Mouse (Mus musculus): ENCODE data around the gene Tk2. TPM values are rescaled to one million over a fixed set of nuclear protein-coding genes. Genes with fewer than 3 reads are reported as not detected.

Tk2 gene
- polyA plus RNA-seq, 1 experiment = 38.4 TPM

- Histone ChIP-seq H3K27me3 (ENCODE audit: control insufficient read depth, insufficient read depth, low read length) (no peaks in the 10 kb centered on the region), H3K4me3 (replicated peaks; ENCODE audit: insufficient read depth, low read depth, low read length) (peak overlapping the region; percentile 28), H3K27ac (ENCODE audit: insufficient read depth, low read length) (no peak overlapping the region), H3K4me1 (ENCODE audit: control insufficient read depth, insufficient read depth, low read length) (peaks cover 4% of the 10 kb centered on the region; the same call in 1 of the 2 replicates)
- no peak for DNase-seq
- no peak for TF ChIP-seq CTCF (IDR thresholded peaks at IDR 0.05; ENCODE audit: borderline replicate concordance, insufficient read depth, low read depth, low read length)
- TF ChIP-seq POLR2A (IDR thresholded peaks at IDR 0.05; ENCODE audit: borderline replicate concordance, insufficient read depth, low read length) = no peak
- WGBS = under 1% methylated on average over 7 of the region's 7 CpGs
Observed at GRCm38 (mm10) chr8:104251461-104251860, 3.1 kb upstream of the Tk2 start.

- Histone ChIP-seq H3K4me3 (replicated peaks; ENCODE audit: insufficient read depth, low read depth, low read length) (peak within 1 kb of the TSS; percentile 73), H3K4me1 (ENCODE audit: control insufficient read depth, insufficient read depth, low read length) (peaks cover 4% of the 10 kb centered on the region; the same call in 1 of the 2 replicates), H3K27me3 (ENCODE audit: control insufficient read depth, insufficient read depth, low read length) (no peaks in the 10 kb centered on the region), H3K27ac (ENCODE audit: insufficient read depth, low read length) (no peak within 1 kb of the TSS)
- TF ChIP-seq CTCF (IDR thresholded peaks at IDR 0.05; ENCODE audit: borderline replicate concordance, insufficient read depth, low read depth, low read length) (peak; percentile 11; the same call in 1 of the 2 replicates), POLR2A (IDR thresholded peaks at IDR 0.05; ENCODE audit: borderline replicate concordance, insufficient read depth, low read length) (peak; percentile 30; the same call in 1 of the 2 replicates)
- DNase-seq = peak; percentile 78 to 80
- 5% methylated on average over 41 of the region's 41 CpGs for WGBS
Observed at GRCm38 (mm10) chr8:104250439-104251367, 2.3 kb upstream of the Tk2 start, which contains the start of gene Cklf. Gene Cklf, plus strand, starts transcription at chr8:104250861.

- 89% methylated on average over 7 of the region's 7 CpGs for WGBS
- Histone ChIP-seq H3K27me3 (ENCODE audit: control insufficient read depth, insufficient read depth, low read length) (no peaks in the 10 kb centered on the region), H3K4me1 (ENCODE audit: control insufficient read depth, insufficient read depth, low read length) (peaks cover 4% of the 10 kb centered on the region; the same call in 1 of the 2 replicates), H3K27ac (ENCODE audit: insufficient read depth, low read length) (no peak overlapping the region), H3K4me3 (replicated peaks; ENCODE audit: insufficient read depth, low read depth, low read length) (no peak overlapping the region)
- TF ChIP-seq POLR2A (IDR thresholded peaks at IDR 0.05; ENCODE audit: borderline replicate concordance, insufficient read depth, low read length) (no peak), CTCF (IDR thresholded peaks at IDR 0.05; ENCODE audit: borderline replicate concordance, insufficient read depth, low read depth, low read length) (no peak)
- no peak for DNase-seq
Observed at GRCm38 (mm10) chr8:104249442-104249996, 1.2 kb upstream of the Tk2 start.

GRCm38 (mm10) chr8:104247908-104248275, 466 bp downstream of the Tk2 start:
- Histone ChIP-seq H3K4me1 (ENCODE audit: control insufficient read depth, insufficient read depth, low read length) (peaks cover 4% of the 10 kb centered on the region; the same call in 1 of the 2 replicates), H3K27me3 (ENCODE audit: control insufficient read depth, insufficient read depth, low read length) (no peaks in the 10 kb centered on the region), H3K4me3 (replicated peaks; ENCODE audit: insufficient read depth, low read depth, low read length) (peak overlapping the region; percentile 74), H3K27ac (ENCODE audit: insufficient read depth, low read length) (no peak overlapping the region)
- 2% methylated on average over 11 of the region's 11 CpGs for WGBS
- DNase-seq = peak; percentile 51 to 56
- TF ChIP-seq CTCF (IDR thresholded peaks at IDR 0.05; ENCODE audit: borderline replicate concordance, insufficient read depth, low read depth, low read length) (no peak), POLR2A (IDR thresholded peaks at IDR 0.05; ENCODE audit: borderline replicate concordance, insufficient read depth, low read length) (no peak)

- no peak for DNase-seq
- H3K27ac ChIP-seq (ENCODE audit: insufficient read depth, low read length) = no peak overlapping the region
- peaks cover 4% of the 10 kb centered on the region; the same call in 1 of the 2 replicates for H3K4me1 ChIP-seq (ENCODE audit: control insufficient read depth, insufficient read depth, low read length)
- H3K27me3 ChIP-seq (ENCODE audit: control insufficient read depth, insufficient read depth, low read length) = no peaks in the 10 kb centered on the region
- 72% methylated on average over 22 of the region's 22 CpGs for WGBS
- H3K4me3 ChIP-seq (replicated peaks; ENCODE audit: insufficient read depth, low read depth, low read length) = peak overlapping the region; percentile 74
- no peak for TF ChIP-seq POLR2A (IDR thresholded peaks at IDR 0.05; ENCODE audit: borderline replicate concordance, insufficient read depth, low read length)
- TF ChIP-seq CTCF (IDR thresholded peaks at IDR 0.05; ENCODE audit: borderline replicate concordance, insufficient read depth, low read depth, low read length) = no peak
Observed at GRCm38 (mm10) chr8:104247054-104247907, 1.1 kb downstream of the Tk2 start.

- no peak for DNase-seq
- 89% methylated on average over 4 of the region's 4 CpGs for WGBS
- H3K4me3 ChIP-seq (replicated peaks; ENCODE audit: insufficient read depth, low read depth, low read length) = no peak overlapping the region
Observed at GRCm38 (mm10) chr8:104246621-104247020, 1.7 kb downstream of the Tk2 start.

GRCm38 (mm10) chr8:104242038-104242644, 6.2 kb downstream of the Tk2 start:
- Histone ChIP-seq H3K4me1 (ENCODE audit: control insufficient read depth, insufficient read depth, low read length) (peaks cover 4% of the 10 kb centered on the region; the same call in 1 of the 2 replicates), H3K27me3 (ENCODE audit: control insufficient read depth, insufficient read depth, low read length) (no peaks in the 10 kb centered on the region), H3K27ac (ENCODE audit: insufficient read depth, low read length) (no peak overlapping the region), H3K4me3 (replicated peaks; ENCODE audit: insufficient read depth, low read depth, low read length) (no peak overlapping the region)
- no peak for TF ChIP-seq POLR2A (IDR thresholded peaks at IDR 0.05; ENCODE audit: borderline replicate concordance, insufficient read depth, low read length)
- TF ChIP-seq CTCF (IDR thresholded peaks at IDR 0.05; ENCODE audit: borderline replicate concordance, insufficient read depth, low read depth, low read length) = no peak
- WGBS = 69% methylated on average over 12 of the region's 12 CpGs
- no peak for DNase-seq

More at GRCm38 (mm10) chr8:104246621-104247020, 1.7 kb downstream of the Tk2 start:
- Histone ChIP-seq H3K4me1 (ENCODE audit: control insufficient read depth, insufficient read depth, low read length) (peaks cover 4% of the 10 kb centered on the region; the same call in 1 of the 2 replicates), H3K27ac (ENCODE audit: insufficient read depth, low read length) (no peak overlapping the region), H3K27me3 (ENCODE audit: control insufficient read depth, insufficient read depth, low read length) (no peaks in the 10 kb centered on the region)
- no peak for TF ChIP-seq POLR2A (IDR thresholded peaks at IDR 0.05; ENCODE audit: borderline replicate concordance, insufficient read depth, low read length)
- TF ChIP-seq CTCF (IDR thresholded peaks at IDR 0.05; ENCODE audit: borderline replicate concordance, insufficient read depth, low read depth, low read length) = no peak

Data from cerebellum, adult 2 months (tissue).